In genomic region chr7:28049476-28050409, GRCm38 (mm10) we compare ENCODE assay signal across 8 mouse cellular contexts. TPM values are rescaled to one million over a fixed set of nuclear protein-coding genes. Genes with fewer than 3 reads are reported as not detected.
DNase-seq lines count a peak whose midpoint lies in the region; ATAC-seq and TF ChIP-seq lines count a peak whose summit lies in the region.

Gene Psmc4 (minus strand): TSS chr7:28050101.

- peak within 1 kb of the TSS; percentile 75 for H3K9ac ChIP-seq in forebrain, embryonic 16.5 days (replicated peaks; ENCODE audit: low read depth, low read length)
- peak within 1 kb of the TSS; percentile 75 for H3K9ac ChIP-seq in lung, embryonic 14.5 days

- TF ChIP-seq CTCF in G1E (IDR thresholded peaks at IDR 0.05; ENCODE audit: low read depth, low read length): 0 out of 2 replicates have a peak, but pooled peaks have one; percentile 22
- peak; percentile 99 for TF ChIP-seq CTCF in layer of hippocampus, adult 2 months (conservative IDR thresholded peaks at IDR 0.05)
- TF ChIP-seq CTCF in lung, embryonic 14.5 days (IDR thresholded peaks at IDR 0.05; ENCODE audit: low read depth): peak; percentile 83
- peak; percentile 52 for TF ChIP-seq CTCF in olfactory bulb, adult 2 months (IDR thresholded peaks at IDR 0.05; ENCODE audit: insufficient read depth, low read depth, low read length)
- peak; percentile 89 for TF ChIP-seq CTCF in thymus, adult 2 months (IDR thresholded peaks at IDR 0.05; ENCODE audit: borderline replicate concordance, control insufficient read depth, extremely low read depth, insufficient read depth, low read length, poor library complexity)

- TF ChIP-seq POLR2A in olfactory bulb, adult 2 months (IDR thresholded peaks at IDR 0.05; ENCODE audit: insufficient read depth, low read depth, low read length): peak; percentile 73
- peak; percentile 80 for TF ChIP-seq POLR2A in thymus, adult 2 months (IDR thresholded peaks at IDR 0.05; ENCODE audit: control insufficient read depth, extremely low read depth, insufficient read depth, low read length, poor library complexity)

- peak; percentile 96 for ATAC-seq in G1E (ENCODE audit: extremely low read depth, insufficient number of reproducible peaks, low FRiP score, poor library complexity, severe bottlenecking)
- peak; percentile 98 for ATAC-seq in forebrain, embryonic 16.5 days
- ATAC-seq in lung, embryonic 14.5 days (ENCODE audit: insufficient read depth): peak; percentile 95

- H3K27ac ChIP-seq in forebrain, embryonic 16.5 days (ENCODE audit: low read length): no peak within 1 kb of the TSS
- peak within 1 kb of the TSS; percentile 80 for H3K27ac ChIP-seq in layer of hippocampus, adult 2 months
- peak within 1 kb of the TSS; percentile 32; the same call in 1 of the 2 replicates for H3K27ac ChIP-seq in lung, embryonic 14.5 days (ENCODE audit: low read depth)
- H3K27ac ChIP-seq in olfactory bulb, adult 2 months (ENCODE audit: insufficient read depth, low read depth, low read length): 0 out of 2 replicates have a peak within 1 kb of the TSS, but pooled peaks have one; percentile 21
- H3K27ac ChIP-seq in thymus, adult 2 months (ENCODE audit: control insufficient read depth, insufficient read depth, low read length): no peak within 1 kb of the TSS

- no peaks in the 10 kb centered on the region for H3K9me3 ChIP-seq in G1E (replicated peaks)
- H3K9me3 ChIP-seq in forebrain, embryonic 16.5 days (ENCODE audit: control insufficient read depth, low read length): no peaks in the 10 kb centered on the region
- H3K9me3 ChIP-seq in lung, embryonic 14.5 days (ENCODE audit: low read depth, low read length): no peaks in the 10 kb centered on the region

- DNase-seq in G1E (ENCODE audit: low spot score): peak; percentile 96
- DNase-seq in cerebellum, adult 18-20 months: peak; percentile 98 to 99
- DNase-seq in heart, postnatal 36 days: peak; percentile 95 to 96
- DNase-seq in layer of hippocampus, adult 2 months (ENCODE audit: low spot score in 2 of 2): peak; percentile 96 to 99
- peak; percentile 100 for DNase-seq in lung, embryonic 14.5 days
- peak; percentile 95 for DNase-seq in thymus, adult 2 months

- under 1% methylated on average over 52 of the region's 52 CpGs for WGBS in forebrain, embryonic 16.5 days
- under 1% methylated on average over 52 of the region's 52 CpGs for WGBS in lung, embryonic 14.5 days
- under 1% methylated on average over 52 of the region's 52 CpGs for WGBS in olfactory bulb, adult 2 months
- WGBS in thymus, adult 2 months: under 1% methylated on average over 52 of the region's 52 CpGs

- intact Hi-C loops in heart, postnatal 36 days (cut with DNase I): loop anchor here (2.0 to 10.0 kb wide), 5 partner anchors 67 to 255 kb away; partner anchors contain the start of genes Dll3 and Fbl

- H3K4me3 ChIP-seq in G1E (ENCODE audit: low read depth, low read length): peak within 1 kb of the TSS; percentile 80
- peak within 1 kb of the TSS; percentile 63 for H3K4me3 ChIP-seq in forebrain, embryonic 16.5 days (replicated peaks; ENCODE audit: low read length)
- peak within 1 kb of the TSS; percentile 78 for H3K4me3 ChIP-seq in layer of hippocampus, adult 2 months
- H3K4me3 ChIP-seq in lung, embryonic 14.5 days (ENCODE audit: low read depth, low read length): peak within 1 kb of the TSS; percentile 81
- H3K4me3 ChIP-seq in olfactory bulb, adult 2 months (ENCODE audit: insufficient read depth, low read depth, low read length): peak within 1 kb of the TSS; percentile 87
- H3K4me3 ChIP-seq in thymus, adult 2 months (ENCODE audit: control insufficient read depth, insufficient read depth, low read length): peak within 1 kb of the TSS; percentile 93

- peaks cover 41% of the 10 kb centered on the region for H3K4me1 ChIP-seq in G1E (ENCODE audit: insufficient read depth, low read depth, low read length)
- H3K4me1 ChIP-seq in forebrain, embryonic 16.5 days (replicated peaks; ENCODE audit: control insufficient read depth, insufficient read depth, low read length): peaks cover 14% of the 10 kb centered on the region
- H3K4me1 ChIP-seq in lung, embryonic 14.5 days (ENCODE audit: insufficient read depth): 0 out of 2 replicates have a peak, but pooled peaks cover 4% of the 10 kb centered on the region
- H3K4me1 ChIP-seq in olfactory bulb, adult 2 months (ENCODE audit: control insufficient read depth, insufficient read depth, low read length): peaks cover 6% of the 10 kb centered on the region
- peaks cover 10% of the 10 kb centered on the region for H3K4me1 ChIP-seq in thymus, adult 2 months (replicated peaks; ENCODE audit: control insufficient read depth, insufficient read depth, low read length)

- H3K4me2 ChIP-seq in forebrain, embryonic 16.5 days (ENCODE audit: low read length): peak within 1 kb of the TSS; percentile 82
- peak within 1 kb of the TSS; percentile 85 for H3K4me2 ChIP-seq in lung, embryonic 14.5 days

- H3K27me3 ChIP-seq in G1E (ENCODE audit: insufficient read depth, low read length): peaks cover 7% of the 10 kb centered on the region; the same call in 1 of the 2 replicates
- no peaks in the 10 kb centered on the region for H3K27me3 ChIP-seq in forebrain, embryonic 16.5 days (replicated peaks; ENCODE audit: control insufficient read depth, insufficient read depth, low read length)
- no peaks in the 10 kb centered on the region for H3K27me3 ChIP-seq in lung, embryonic 14.5 days (ENCODE audit: insufficient read depth, low read length)
- no peaks in the 10 kb centered on the region for H3K27me3 ChIP-seq in thymus, adult 2 months (ENCODE audit: control insufficient read depth, insufficient read depth, low read length)

- H3K36me3 ChIP-seq in G1E (replicated peaks): peaks cover 44% of the 10 kb centered on the region
- peaks cover 7% of the 10 kb centered on the region for H3K36me3 ChIP-seq in forebrain, embryonic 16.5 days (ENCODE audit: control insufficient read depth, insufficient read depth)
- peaks cover 40% of the 10 kb centered on the region for H3K36me3 ChIP-seq in lung, embryonic 14.5 days (ENCODE audit: insufficient read depth)
- peaks cover 29% of the 10 kb centered on the region for H3K36me3 ChIP-seq in thymus, adult 2 months (ENCODE audit: control insufficient read depth, insufficient read depth, low read length)

RNA-seq across cellular contexts. Expression of gene Psmc4, which starts in this region (rescaled TPM):
- total RNA-seq in G1E (2014; fragmentation: Nextera tagmentation) (140 and 154 TPM in 2 replicates), G1E (2017) (175 and 188 TPM in 2 replicates)
- polyA plus RNA-seq in G1E (2012): 96.9 and 123 TPM in 2 replicates
- polyA plus RNA-seq in forebrain, embryonic 16.5 days (2015; fragmentation: Nextera tagmentation; extraction: Ambion mirVana): 330 and 343 TPM in 2 replicates
- 10 to 100 TPM; 88.9 to 91.6 TPM for total RNA-seq in heart, postnatal 36 days (2021)
- total RNA-seq in layer of hippocampus, adult 2 months (2021): 100 to 1,000 TPM; 132 to 133 TPM
- 300 and 307 TPM in 2 replicates for polyA plus RNA-seq in lung, embryonic 14.5 days (2014; fragmentation: Nextera tagmentation; extraction: Ambion mirVana)
- 468 TPM in 1 of 2 replicates, not detected in the other for polyA plus RNA-seq in olfactory bulb, adult 2 months (2012; ENCODE audit: insufficient read depth, insufficient read length, low replicate concordance, missing spikeins)
- 184 and 197 TPM in 2 replicates for polyA plus RNA-seq in thymus, adult 2 months (2012; rRNA removed)

Comparison
In these comparisons a context has a peak if more than half of its experiments do, and no peak if none do; other contexts are left out.
1. CTCF ChIP-seq: peak in every context shown above with its lines; median percentile 99 in layer of hippocampus, adult 2 months; 89 in thymus, adult 2 months; 83 in lung, embryonic 14.5 days; 52 in olfactory bulb, adult 2 months; 22 in G1E.
2. H3K27ac ChIP-seq: peak in layer of hippocampus, adult 2 months (single experiment), lung, embryonic 14.5 days (single experiment) and olfactory bulb, adult 2 months (single experiment); none in forebrain, embryonic 16.5 days (single experiment) and thymus, adult 2 months (single experiment).
3. Peak in every context shown above with its lines, with median percentiles within 50 percentile points of each other: ATAC-seq, DNase-seq and H3K4me3 ChIP-seq.